Mouse (Mus musculus): ENCODE measurements around the gene Tnxb.
"Not testable (repeated sequence)": the region's sequence is repeated elsewhere in the genome, so short reads cannot be mapped to it uniquely, and the experiment has no call there.

The Tnxb gene

GRCm38 (mm10) chr17:34685120-34686110 lies 15.1 kb downstream of the Tnxb start:
- DNase-seq: no peak

GRCm38 (mm10) chr17:34688889-34689288 lies 18.6 kb downstream of the Tnxb start:
- DNase-seq: no peak

DNA sequence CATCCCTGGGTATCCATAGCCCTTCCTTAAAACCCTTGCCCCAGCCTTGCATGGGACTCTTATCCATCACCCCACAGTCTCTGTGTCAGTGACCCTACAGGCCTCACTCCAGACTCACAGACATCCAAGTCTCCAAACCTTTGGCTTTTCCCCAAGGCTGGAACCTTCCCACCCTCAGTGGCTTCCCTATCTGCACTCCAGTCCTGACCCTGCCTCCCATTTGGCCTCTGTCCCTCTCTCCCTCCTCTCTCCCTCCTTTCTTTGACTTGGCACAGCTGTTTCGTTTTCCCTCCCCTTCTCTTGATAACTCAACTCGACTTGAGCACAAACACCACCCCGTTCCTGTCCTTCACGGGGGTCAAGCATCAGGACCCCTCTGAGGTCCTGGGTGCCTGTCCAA lies 20.1 kb downstream of the Tnxb start:
- no peak for DNase-seq

GRCm38 (mm10) chr17:34692906-34693305 lies 22.6 kb downstream of the Tnxb start:
- no peak for DNase-seq

DNA sequence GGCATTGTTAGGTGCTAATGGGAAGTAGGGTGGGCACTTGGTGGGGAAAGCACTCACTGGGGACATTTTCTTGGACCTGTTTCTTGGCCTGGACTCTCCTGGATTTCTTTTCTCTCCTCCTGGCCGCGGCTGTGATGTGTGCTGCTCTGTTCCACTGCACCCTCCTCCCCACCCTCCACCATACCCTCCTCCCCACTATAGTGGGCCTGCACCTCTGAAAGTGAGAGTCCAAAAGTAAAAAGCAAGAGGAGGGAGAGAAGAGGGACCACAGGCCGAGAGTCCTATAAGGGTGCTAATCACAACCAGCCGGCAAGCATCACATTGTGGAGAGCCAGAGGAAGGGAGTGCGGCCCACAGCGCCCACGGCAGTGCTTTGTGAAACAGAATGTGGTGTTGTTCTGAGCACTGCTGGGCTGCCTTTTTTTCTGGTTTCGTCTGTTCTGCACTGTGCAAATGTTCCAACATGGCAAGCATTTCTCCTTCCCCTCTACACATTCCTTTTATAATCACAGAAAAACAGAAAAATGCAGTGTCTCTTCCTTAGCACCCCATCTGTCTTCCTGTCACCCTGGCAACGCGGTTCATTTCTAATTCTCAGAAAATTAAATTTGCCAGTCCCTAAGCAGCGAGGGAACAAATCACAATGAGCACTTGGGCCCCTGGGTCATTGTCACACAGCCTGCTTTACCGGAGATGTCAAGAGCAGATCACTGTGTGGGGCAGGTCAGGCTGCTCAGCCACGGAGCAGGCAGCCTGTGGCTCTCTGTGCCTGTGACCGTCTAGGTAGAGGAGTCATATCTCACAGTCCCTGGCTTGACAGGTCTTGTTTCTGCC lies 29.5 kb downstream of the Tnxb start:
- DNase-seq: no peak

GRCm38 (mm10) chr17:34700671-34701071 lies 30.3 kb downstream of the Tnxb start:
- DNase-seq: no peak

DNA sequence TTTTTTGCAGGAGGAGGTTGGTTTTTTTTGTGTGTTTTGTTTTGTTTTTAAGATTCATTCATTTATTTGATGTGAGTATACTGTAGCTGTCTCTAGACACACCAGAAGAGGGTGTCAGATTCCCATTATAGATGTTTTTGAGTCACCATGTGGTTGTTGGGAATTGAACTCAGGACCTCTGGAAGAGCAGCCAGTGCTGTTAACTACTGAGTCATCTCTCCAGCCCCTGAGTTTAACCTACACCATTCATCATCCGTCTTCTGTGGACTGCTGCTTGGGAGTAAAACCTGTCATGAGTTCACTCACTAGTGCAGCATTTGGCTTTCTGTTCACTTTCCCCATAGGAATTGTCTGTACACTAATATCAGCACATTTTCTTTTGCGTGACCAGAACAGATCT lies 36.1 kb downstream of the Tnxb start:
- not testable (repeated sequence) for DNase-seq

- peak; percentile 44 for DNase-seq
Measured at GRCm38 (mm10) chr17:34712951-34713350, 42.6 kb downstream of the Tnxb start.

DNA sequence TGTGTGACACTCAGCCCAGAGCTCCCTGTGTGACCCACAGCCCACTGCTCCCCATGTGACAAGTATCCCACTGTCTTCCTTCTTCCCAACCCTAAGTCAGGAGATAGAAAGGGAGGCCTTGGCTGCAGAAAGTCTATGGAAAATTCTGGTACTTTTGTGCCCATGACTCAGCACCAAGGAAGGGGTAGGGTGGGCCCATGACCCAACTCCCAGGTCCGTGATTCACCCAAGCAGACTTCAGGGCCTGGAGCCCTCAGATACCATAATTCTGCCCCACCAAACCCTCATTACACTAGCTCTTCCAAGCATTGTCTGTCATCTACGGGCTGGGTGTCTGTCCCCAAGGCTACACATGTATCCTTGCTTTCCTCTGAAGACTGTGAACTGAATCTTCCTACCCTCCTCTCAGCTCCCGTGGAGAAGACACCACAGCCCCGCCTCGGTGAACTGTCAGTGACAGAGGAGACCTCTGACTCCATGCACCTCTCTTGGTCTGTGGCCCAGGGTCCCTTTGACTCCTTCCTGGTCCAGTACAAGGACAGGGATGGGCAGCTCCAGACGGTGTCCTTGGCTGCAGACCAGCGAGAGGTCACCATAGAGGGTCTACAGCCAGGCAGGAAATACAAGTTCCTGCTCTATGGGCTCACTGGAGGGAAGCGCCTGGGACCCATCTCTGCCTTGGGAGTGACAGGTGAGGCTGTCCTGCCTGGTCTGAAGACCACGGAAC lies 44.0 kb downstream of the Tnxb start:
- not testable (repeated sequence) for DNase-seq

- not testable (repeated sequence) for DNase-seq
Measured at GRCm38 (mm10) chr17:34714908-34715445, 44.6 kb downstream of the Tnxb start.

- DNase-seq: not testable (repeated sequence)
Measured at GRCm38 (mm10) chr17:34715451-34715850, 45.1 kb downstream of the Tnxb start.

GRCm38 (mm10) chr17:34716247-34716646 lies 45.9 kb downstream of the Tnxb start:
- DNase-seq: no peak

DNA sequence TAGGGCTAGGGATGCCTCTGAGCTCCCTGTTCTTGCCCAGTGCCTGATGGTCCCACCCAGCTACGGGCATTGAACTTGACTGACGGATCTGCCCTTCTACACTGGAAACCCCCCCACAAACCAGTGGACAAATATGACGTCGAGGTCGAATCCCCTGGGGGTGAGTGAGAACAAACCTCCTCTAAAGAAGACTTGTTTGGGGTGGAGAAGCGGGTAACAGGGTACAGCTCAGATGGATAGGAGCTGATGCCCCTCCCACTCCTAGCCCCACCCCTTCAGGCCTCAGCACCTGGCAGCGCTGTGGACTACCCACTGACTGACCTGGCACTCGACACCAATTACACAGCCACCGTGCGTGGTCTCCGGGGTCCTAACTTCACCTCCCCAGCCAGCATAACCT lies 47.1 kb downstream of the Tnxb start:
- DNase-seq: no peak

GRCm38 (mm10) chr17:34719886-34720285 lies 49.6 kb downstream of the Tnxb start:
- not testable (repeated sequence) for DNase-seq

GRCm38 (mm10) chr17:34722238-34722637 lies 51.9 kb downstream of the Tnxb start:
- not testable (repeated sequence) for DNase-seq

- DNase-seq: no peak
Measured at GRCm38 (mm10) chr17:34723066-34723465, 52.7 kb downstream of the Tnxb start.

GRCm38 (mm10) chr17:34727887-34728286 lies 57.6 kb downstream of the Tnxb start:
- DNase-seq: no peak

DNA sequence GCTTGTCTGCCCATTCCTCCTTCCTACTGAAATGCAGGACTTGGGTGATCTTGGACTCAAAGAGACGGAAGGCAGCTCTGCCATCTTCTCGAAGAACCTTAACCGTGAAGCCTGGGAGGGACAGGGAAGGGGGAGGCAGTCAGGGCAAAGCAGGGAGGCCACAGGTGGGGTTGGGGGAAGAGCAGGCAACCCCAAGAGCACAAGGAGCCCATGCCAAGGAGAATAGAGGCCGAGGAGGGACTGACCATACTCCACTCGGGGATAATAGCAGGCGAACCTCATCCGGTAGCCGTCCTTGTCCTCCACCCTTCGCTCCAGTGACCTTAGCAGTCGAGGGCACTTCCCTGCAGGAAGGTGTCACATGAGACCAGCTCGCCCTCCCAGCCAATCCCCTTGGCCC lies 58.8 kb downstream of the Tnxb start:
- DNase-seq: not testable (repeated sequence)

GRCm38 (mm10) chr17:34729779-34730553 lies 59.6 kb downstream of the Tnxb start:
- DNase-seq: not testable (repeated sequence)

DNA sequence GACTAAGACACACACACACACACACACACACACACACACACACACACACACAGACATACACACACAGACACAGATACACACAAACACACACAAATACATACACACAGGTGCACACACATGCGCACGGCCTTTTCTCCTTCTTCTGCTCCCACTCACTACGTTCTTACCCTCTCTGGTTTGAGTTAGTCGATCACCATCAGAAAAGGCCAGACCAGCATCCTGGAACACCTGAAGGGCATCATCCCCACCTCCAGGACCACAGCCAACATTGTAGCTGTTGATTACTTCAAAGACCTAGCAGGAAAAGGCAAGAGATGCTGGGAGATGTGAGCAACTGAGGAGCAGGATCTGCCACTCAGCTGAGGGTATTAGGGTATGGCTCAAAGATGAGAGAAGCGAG lies 67.1 kb downstream of the Tnxb start:
- not testable (repeated sequence) for DNase-seq

DNA sequence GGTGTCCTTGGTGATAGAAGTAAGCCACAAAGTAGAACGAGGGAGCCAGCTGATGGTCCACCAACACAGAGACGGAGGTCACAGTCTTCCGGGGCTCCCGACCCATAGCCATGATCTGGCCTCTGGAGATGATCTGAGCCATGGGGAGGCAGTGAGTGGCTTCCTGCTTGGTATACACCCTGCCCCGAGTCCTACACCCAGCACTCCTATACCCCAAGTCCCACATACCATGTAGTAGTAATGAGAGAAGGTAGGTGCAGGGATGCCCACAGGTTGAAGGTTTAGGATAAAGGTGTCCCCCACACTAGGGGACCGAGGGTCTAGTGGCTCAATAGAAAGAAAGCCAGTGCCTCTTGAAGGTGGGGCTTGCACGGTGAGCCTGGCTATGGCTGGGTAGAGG lies 69.4 kb downstream of the Tnxb start:
- DNase-seq: not testable (repeated sequence)

DNA sequence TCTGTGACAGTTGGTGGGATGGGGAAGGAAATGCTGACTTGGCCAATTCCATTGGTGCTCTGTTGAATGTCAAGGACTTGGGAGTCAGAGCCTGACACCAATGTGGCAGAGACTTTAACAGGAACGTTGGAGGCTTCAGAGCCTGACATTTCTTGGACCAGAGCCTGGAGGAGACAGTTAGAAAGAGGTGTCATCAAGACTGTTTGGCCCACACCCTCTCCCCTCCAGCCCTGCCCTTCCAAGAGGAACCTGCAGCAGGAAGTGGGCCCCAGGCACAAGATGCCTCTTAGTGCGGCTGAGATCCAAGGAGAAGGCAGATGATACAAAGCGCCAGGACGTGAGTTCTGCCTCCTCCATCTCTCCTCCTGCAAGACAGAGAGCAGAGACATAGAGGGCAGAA lies 69.9 kb downstream of the Tnxb start:
- DNase-seq: no peak

Data from cerebellum, adult 9-11 months (tissue).